Mouse (Mus musculus): ENCODE measurements around the gene Ccr7. TPM values are rescaled to one million over a fixed set of nuclear protein-coding genes. Genes with fewer than 3 reads are reported as not detected.
A peak's percentile ranks its signal among the peaks of the same experiment; 100 is the strongest.

Ccr7 gene
- not detected for total RNA-seq (2021)
- long read RNA-seq, experiment 1: 0 reads
- long read RNA-seq, experiment 2: 0 reads

GRCm38 (mm10) chr11:99154987-99155641 is at the start of gene Ccr7:
Ccr7 (minus strand) TSS chr11:99155077.
- intact Hi-C loops (cut with DNase I): no loop called here

GRCm38 (mm10) chr11:99189154-99189582 is 34.3 kb upstream of the Ccr7 start:
- DNase-seq: peak in 1 of 2 experiments; percentile 26
- intact Hi-C loops (cut with DNase I): loop anchor here (5.0 kb wide), 2 partner anchors 103 to 118 kb away; no protein-coding TSS in a partner anchor

More at GRCm38 (mm10) chr11:99154987-99155641, at the start of gene Ccr7:
- DNase-seq: no peak

DNA sequence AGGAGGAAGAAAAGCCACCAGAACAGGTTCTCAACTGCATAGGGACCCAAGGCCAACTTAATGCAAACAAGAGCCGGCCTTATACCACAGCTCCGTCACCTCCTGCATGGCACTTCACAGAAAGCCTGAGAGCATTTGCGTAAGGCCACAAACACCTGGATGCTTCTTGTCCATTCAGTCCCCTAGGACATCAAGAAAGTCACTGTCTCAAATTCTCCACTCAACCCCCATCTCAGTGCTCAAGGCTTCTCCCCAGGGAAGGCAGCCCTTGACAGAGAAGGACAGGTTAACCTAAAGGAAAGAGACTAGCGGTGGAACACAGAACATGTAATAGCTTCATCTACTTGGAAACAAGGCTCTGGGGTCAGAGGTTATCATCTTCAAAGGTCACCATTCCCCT is 32.5 kb upstream of the Ccr7 start:
- intact Hi-C loops (cut with DNase I): loop anchor here (5.0 kb wide), 2 partner anchors 105 to 120 kb away; no protein-coding TSS in a partner anchor
- no peak for DNase-seq

- intact Hi-C loops (cut with DNase I): loop anchor here (5.0 kb wide), 2 partner anchors 105 to 120 kb away; no protein-coding TSS in a partner anchor
- DNase-seq: no peak
Measured at GRCm38 (mm10) chr11:99186836-99187235, 32.0 kb upstream of the Ccr7 start.

DNA sequence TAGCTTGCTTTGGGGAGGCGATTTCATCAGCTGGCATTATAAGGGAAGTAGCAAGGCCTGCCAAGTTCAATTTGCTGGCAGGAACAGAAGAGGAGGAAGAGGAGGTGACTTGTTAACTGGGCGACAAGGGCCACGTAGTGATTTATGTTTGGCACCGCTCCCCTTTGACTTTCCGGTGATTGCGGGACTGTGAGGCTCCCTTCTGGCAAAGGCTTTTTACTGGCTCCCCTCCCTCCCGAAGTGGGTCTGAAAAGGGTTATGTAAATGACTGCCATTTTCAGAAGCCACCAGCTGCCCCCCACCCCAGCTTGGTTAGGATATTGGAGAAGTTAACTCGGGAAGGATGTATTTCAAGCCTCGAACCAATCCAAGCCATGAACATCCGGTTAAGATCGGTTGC is 27.7 kb upstream of the Ccr7 start:
- intact Hi-C loops (cut with DNase I): no loop called here
- DNase-seq: no peak

DNA sequence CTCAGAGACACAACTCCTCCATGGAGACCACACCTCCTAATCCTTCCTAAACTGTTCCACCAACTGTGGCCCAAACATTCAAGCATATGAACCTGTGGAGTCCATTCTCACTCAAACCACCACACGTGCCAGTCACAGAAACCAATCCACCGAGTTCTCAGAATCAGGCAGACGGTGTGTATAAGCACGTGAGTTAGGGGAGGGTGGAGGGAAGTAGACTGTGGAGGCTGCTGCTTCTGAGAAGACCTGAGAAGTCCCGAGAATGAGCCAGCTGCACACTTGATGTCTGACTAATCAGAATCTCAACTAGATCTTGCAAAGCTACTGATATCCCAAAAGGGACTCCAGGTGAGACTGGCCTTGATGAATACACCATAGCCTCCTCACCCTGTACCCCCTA is 25.2 kb upstream of the Ccr7 start:
- intact Hi-C loops (cut with DNase I): no loop called here
- DNase-seq: no peak

DNA sequence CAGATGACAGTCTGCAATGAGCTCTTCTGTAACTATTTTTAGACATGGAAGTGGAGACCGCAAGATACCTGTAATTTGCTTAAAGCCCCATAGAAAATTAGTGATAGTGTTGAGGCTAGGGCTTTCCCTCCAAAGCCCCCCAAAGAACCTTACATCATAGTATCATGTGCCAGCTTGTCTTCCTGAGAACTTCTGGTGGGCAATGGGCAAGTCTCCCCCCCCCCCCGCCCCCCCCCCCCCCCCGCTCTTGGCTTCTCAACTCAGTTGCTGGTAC is 23.0 kb upstream of the Ccr7 start:
- no peak for DNase-seq
- intact Hi-C loops (cut with DNase I): no loop called here

DNA sequence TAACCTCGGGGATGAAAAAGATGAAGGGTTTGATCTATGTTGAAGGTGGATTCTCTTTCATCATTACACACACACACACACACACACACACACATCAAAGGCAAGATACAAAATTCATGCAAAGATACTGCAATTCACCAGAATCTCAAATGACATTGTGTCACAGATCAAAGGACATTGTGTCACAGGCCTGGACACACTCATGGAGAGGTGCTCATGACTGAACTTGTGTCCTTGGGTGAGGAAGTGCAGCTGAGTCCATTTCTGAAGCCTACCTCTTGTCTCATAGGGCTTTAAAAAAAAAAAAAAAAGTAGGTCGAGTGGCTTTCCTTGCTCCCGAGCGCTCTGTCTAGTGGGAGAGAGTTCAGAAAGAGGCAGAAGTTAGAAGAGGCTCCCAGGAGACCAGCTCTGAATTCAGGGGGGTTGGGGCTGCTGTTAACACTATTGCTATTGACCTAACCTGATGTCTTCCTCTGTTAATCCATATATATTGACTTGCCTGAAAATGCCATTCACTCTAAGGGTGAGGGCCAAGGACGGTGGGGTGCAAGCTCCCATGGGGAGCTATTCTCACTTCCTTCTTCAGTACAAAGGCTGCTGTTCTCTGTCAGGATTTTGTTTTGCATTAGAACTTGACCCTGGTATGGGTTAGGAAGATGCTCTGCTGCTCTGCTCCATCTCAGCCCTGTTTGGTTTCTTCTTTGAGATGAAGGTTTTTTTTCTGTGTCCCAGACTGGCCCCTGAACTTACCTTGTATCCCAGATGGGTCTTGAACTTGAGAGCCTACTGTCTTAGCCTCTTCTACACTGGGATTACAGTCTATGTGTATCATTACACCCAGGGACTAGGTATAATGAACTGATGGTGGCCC is 22.4 kb upstream of the Ccr7 start:
- intact Hi-C loops (cut with DNase I): no loop called here
- DNase-seq: no peak

DNA sequence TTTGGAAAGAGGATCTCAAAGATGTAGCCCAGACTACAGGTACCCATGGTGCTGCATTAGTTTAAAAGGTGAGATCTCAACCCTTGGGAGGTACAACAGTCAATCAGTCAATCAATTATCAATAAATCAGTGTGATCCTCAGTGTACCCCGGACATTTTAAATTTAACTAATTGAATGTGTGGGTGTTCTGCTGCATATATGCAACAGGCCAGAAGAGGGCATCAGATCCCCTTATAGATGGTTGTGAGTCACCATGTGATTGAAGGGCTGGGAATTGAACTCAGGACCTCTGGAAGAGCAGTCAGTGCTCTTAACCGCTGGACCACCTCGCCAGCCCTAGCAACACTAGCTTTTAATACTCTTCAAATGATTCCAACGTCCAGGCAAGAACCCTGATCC is 17.1 kb upstream of the Ccr7 start:
- intact Hi-C loops (cut with DNase I): no loop called here
- no peak for DNase-seq

- intact Hi-C loops (cut with DNase I): no loop called here
- no peak for DNase-seq
Measured at GRCm38 (mm10) chr11:99171442-99171841, 16.6 kb upstream of the Ccr7 start.

DNA sequence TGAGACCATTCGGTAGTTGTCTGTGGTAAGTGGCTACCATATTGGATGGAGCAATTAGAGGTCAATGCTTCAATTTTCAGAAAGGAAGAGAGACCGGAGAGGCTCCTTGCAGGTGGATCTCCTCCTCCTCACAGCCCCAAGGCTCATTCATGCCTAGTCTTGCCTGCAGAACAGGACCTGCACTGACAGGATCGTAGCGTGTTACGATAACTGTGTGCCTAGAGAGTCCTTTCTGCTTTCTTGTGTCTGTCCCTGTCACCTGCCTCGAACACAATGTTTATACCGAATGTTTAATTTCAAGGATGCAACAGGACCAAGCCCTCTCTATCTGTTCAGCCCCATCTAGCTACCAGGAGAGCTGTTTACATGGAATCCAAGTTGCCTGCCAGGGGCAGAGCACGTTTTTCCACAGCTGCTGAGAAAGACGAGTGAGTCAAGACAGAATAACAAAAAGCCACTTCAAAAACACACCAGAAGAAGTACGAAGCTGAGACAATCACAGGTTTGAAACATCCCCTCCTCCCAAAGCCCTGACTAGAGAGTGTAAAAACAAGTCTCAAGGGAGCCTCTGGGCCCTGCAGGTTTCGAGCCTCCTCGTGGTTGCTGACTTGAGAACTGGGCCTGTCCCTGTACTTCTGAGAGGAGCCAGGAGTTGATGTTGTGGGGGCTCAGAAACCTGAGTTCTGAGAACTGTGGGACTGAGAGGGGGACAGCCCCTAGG is 15.8 kb upstream of the Ccr7 start:
- DNase-seq: no peak
- intact Hi-C loops (cut with DNase I): no loop called here

DNA sequence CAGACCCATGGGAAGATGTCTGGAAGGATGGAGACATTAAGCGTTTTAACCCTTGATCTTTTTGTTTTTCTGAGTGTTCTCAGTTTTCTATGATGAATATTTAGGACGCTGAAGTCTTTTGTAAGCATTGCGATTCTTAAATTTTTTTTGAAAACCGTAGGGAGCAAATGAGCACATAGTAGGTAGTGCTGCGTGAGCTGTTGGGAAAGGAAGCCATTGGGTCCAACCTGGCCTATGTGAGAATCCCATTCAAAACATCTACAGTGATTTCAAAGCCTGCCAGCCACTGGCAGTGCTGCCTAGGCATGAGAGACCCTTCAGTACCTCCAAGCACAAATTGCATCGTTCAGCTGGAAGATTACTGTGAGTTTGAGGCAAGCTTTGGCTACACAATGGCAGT is 15.1 kb upstream of the Ccr7 start:
- intact Hi-C loops (cut with DNase I): no loop called here
- no peak for DNase-seq

DNA sequence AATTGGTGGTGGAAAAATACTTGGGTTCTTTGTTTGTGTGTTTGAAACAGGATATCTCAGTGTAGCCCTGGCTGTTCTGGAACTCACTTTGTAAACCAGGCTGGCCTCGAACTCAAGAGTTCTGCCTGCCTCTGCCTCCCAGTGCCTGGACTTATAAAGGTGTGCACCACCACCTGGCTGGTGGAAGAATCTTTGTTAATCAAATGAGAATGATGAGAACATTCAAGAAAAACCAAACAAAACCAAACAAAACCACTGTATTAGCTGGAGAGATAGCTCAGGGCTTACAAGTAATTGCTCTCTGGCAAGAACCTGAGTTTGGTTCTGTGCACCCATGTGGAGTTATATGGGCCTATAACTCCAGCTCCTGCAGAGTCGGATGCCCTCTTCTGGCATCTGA is 14.6 kb upstream of the Ccr7 start:
- no peak for DNase-seq
- intact Hi-C loops (cut with DNase I): no loop called here

DNA sequence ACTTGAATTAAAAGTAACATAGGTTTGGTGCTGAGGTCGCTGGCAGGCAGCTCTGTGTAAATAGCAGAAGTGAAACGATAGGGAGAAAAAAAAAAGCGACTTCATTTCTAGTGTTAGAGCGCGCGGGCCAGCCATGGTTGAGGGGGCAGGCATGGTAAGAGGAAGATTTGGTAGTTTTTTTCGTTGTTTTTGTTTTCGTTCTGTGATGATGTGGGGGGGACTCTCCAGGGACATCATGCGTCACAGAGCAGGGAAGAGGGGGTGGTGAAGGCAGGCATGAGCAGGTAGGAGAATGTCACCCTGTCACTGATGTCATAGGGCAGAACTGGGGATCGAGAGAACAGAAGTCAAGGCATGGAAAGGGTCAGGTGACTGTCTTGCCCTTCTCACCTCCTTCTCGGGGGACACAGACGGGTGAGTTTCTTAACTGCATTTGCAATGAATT is 13.2 kb upstream of the Ccr7 start:
- intact Hi-C loops (cut with DNase I): no loop called here
- DNase-seq: no peak

- intact Hi-C loops (cut with DNase I): no loop called here
- no peak for DNase-seq
Measured at GRCm38 (mm10) chr11:99167576-99167975, 12.7 kb upstream of the Ccr7 start.

- intact Hi-C loops (cut with DNase I): no loop called here
- DNase-seq: no peak
Measured at GRCm38 (mm10) chr11:99166241-99166640, 11.4 kb upstream of the Ccr7 start.

GRCm38 (mm10) chr11:99165031-99165752 is 10.3 kb upstream of the Ccr7 start:
- DNase-seq: no peak
- intact Hi-C loops (cut with DNase I): no loop called here

- intact Hi-C loops (cut with DNase I): no loop called here
- no peak for DNase-seq
Measured at GRCm38 (mm10) chr11:99162972-99163686, 8.3 kb upstream of the Ccr7 start.

DNA sequence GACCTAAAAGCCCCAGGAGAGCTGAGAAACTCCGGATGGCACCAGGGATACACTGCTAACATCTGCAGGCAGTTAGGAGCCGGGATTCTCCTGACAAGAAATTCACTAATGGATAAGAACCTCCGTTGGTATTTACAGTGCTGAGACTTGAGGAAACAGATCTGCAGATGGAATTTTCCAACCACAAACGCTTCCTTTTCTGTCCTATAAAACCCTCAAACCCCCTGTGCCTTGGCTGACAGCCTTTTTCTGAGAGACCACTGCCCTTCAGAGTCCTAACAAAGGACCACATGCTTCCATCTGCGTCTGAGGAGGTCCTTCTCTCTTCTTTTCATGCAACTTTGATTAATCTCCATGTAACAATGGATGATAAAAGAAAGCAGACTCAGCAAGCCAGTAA is 6.8 kb upstream of the Ccr7 start:
- DNase-seq: no peak
- intact Hi-C loops (cut with DNase I): no loop called here

DNA sequence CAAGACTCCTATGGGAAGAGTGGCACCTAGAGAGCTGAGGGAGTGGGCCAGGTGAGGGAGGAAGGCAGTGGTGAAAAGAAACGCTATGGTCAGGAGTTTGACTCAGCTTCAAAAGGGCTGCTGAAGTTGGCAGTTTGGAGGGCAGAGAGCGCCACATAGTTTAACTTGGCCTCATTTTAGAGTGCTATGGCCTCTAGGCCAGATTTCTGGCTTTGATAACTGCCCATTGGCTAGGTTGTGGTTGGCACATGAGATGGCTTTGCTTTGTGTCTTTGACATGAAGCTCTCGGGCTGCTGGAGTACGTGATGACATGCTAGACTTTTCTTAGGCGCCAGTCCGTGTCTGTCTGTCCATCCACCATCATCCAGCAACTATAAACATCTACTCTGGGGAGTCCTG is 5.4 kb upstream of the Ccr7 start:
- intact Hi-C loops (cut with DNase I): no loop called here
- no peak for DNase-seq
